Mouse (Mus musculus): ENCODE results near the gene Hus1b.

Hus1b gene

DNA sequence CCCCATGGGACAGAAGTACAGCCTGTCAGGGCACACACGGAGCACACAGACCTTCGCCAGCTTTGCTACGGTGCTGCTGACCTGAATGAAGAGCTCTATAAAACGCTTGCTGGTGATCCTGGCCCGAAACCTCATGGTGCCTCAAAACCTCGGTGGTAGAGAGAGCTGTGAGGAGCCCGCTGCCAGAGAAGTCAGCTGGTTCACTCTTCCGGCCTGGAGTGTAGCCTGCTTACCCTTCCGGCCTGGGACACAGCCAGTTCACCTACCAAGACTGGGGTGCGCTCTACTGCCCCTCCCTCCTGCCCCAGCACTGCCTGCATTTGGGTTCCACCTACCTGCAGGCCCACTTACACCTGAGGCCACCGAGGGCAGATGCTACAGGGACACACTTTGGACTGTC lies at the start of gene Hus1b:
TSS of gene Hus1b (minus strand) at position 220 of the 400 bp plus-strand sequence.
- no peak for DNase-seq (ENCODE audit: inconsistent ontology term)

DNA sequence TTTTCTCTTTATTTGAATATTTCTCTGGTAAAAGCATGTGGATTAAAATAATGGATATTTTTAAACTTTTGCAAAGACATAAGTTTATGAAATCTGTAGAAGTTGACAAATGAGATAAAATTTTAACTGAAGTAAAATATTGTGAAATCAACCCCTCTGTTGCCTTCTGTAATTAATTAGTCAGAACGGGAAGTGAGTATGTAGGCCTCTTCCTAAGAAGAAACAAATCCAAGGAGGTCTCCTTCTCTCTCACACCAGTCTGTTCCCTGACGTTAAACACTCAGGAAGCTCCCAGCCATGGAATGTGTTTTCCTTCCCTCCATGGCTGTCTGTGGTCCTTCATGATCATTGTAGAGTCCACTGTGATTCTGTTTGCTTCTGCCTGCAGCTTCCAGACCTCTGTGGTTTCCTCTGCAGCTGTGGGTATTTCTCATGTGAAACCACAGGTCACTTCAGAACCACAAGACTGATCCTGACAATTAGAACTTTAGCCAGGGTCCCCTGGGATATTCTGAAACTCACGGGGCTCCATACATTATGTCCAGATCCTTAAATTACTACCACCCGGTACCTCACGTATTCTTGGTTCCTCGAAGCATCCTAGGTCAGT lies 46.8 kb upstream of the Hus1b start:
- DNase-seq (ENCODE audit: inconsistent ontology term), result no peak

DNA sequence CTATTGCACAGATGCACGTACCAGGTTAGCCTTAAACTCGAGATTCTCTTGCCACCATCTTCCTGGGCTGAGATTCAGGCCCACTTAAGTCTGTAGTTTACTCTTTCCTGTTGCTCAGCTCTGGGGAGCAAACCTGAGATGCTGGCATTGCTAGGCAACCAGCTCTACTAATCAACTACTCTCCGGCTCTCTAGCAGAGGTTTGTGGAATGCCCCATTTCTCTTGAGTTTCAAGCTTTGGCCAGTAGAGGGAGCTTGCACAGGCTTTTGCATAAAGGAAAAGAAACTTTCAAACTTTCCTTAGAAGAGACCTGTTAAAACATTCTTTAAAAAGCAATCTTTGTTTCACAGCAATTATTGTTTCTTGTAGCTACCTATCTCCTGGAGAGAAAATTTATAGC lies 46.3 kb upstream of the Hus1b start:
- DNase-seq (ENCODE audit: inconsistent ontology term), result peak; percentile 33

DNA sequence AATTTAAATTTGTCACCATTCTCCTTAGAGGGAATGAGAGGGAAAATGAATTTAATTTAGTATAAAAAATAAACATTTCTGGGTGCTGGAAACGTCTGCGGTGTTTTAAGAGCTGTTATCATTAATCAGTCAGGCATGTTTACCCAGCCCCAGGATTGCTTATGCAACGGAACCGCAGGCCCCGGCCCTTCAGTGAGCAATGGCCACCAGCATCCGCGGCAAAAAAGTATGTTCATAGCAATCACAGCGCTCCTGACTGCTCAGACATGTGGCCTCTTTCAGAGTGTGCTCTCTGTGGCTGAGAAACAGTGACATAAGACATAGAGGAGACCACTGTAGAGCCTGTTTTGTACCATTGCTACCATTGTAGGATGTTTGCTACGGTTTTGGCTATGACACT lies 42.7 kb upstream of the Hus1b start:
- no peak for DNase-seq (ENCODE audit: inconsistent ontology term)

DNA sequence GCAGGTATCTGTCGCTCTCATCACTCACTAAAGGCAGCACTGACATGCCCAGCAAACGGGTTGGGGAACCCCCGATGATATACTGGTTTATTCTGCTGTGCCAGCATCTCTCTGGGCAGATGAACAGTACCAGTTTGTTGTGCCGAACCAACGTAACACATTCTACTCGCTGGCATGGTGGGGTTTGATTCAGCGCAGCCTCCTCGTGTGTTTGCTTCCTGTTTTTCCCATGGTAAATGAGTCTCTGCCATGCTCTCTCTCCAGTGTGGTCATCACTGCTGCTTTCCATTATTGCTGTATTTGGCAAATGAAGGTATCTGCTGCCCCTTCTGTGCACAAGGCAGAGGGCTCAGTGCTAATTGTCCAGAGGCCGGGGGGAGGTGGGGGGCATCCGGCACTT lies 42.2 kb upstream of the Hus1b start:
- DNase-seq (ENCODE audit: inconsistent ontology term), result no peak

DNA sequence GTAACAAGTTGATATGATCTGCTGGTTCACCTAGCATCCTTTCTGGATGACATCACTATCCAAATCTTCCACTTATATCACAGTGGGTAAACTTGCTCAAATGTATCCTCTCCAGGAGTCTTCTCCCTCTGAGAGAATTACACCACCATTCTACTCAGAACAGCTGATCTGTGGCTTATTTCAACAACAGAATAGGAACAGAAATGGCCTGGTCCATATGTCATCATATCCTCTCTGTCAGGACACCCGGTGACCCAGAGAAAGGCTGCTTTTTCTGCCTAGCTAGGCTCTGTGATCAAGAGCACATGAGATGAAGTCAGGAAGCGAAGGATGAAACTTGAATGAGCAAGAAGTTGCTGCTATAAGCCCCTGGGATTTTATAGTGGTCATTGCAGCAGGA lies 40.1 kb upstream of the Hus1b start:
- no peak for DNase-seq (ENCODE audit: inconsistent ontology term)

DNA sequence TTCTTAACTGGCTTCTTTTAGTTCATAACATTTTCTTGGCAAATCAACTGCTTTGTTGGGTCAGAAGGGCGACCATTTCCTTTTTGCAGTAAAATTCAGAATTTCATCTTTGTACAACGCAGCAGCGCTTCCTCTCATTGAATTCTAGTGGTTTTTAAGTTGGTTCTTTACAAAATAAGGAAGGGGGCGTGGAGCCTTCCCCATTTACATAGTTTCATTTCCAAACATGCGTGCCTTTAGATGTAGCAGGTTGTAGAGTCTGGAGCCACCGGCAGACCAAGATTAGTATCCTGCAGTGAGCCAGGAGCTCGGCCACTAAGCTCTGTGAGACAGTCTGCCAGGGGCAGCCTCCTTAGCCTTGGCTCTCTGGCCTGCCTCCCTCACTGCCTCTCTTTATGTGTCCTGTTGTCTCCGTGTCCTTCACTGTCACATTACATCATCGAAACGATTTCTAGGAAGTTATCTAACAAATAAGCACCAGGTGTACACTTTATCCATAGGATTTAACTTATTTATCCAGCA lies 39.4 kb upstream of the Hus1b start:
- no peak for DNase-seq (ENCODE audit: inconsistent ontology term)

DNA sequence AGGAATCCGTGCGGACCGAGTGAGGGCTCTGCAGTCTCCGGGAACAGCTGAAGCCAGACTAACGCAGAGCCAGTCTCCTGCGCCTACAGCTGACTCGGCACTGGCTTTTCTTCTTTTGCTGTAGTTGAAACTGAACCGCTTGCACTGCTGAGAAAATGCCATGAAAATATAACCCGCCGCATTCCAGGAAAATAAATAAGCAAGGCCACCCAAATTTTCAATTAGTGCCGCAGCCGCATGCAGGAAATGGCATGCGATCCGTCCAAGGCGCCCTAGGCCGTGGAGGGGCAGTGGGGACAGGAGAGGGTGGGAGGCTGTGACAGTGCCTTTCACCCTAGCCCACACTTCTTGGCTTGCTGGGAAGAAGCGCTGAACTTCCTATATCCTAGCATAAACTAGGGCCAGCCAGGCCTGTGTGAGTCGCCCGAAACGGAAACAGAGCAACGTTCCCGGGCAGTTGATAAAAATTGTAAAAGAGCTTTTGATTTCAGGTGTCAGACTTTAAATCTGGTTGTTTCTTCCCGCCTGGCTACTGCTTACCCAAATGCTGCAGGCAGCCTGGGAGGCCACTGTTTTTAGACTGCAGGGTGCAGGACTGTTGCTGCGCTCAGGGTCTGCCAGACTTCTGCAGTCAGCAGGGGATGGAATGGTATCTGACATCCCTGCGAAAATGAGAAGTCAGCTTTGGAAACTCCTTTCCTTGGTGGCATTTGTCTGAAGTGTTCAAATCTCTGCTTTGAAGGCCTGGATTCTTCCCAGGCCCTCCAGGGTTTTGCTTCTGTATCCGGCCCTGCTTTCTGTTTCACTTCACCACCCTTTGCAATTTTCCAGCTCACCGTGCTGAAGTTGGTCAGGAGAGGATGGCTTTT lies 38.3 kb upstream of the Hus1b start:
- DNase-seq (ENCODE audit: inconsistent ontology term), result peak; percentile 71

DNA sequence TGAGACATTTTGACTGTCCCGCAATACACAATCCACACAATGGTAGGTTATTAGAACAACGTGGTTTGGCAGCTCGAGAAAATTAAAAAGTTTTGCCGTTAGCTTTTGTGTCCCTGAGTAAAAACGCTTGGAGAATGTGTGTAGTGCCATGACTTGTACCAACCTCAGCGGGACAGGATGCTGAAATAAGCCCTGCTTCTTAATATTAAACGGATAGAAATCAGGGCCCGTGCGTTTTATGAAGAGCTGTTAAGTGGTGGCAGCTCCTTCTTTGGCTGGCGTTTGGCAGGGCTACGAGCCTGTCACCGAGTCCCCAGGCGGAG lies 37.7 kb upstream of the Hus1b start:
- no peak for DNase-seq (ENCODE audit: inconsistent ontology term)

DNA sequence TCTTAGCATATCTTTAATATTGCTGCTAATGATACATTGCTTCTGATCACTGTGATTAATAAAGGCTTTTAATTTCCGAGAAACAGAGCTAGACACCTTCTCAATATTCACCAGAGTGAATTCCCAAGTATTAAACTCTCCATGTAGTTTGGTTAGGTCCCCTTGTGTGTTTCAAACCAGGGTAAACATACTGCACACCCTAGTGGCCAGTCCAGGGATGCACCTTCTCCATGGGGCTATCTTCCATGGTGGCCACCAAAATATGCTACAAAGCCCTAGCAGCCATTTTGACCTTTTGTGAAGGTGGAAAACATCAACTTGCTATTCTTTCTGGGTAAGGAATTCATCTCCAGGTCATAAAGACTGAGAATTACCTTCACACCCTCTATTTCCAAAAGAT lies 34.1 kb upstream of the Hus1b start:
- DNase-seq (ENCODE audit: inconsistent ontology term), result no peak

DNA sequence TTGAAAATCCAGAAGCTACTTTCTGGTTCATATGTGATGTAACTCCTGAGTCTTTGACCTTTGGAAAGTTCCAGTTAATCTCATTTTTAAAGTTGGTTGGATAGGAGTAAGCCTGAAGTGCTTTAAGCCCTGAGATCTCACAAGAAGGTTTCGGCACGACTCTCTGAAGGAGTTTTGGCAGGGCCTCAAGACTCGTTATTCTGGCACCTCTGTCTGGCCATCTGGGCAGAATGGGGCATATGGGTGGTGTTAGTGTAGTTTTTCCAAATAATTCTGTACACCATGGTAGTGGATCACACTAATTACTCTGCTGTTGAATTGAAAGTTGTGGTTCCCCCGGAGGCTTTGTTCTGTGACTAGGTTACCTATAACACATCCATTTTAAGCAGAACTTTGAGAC lies 30.7 kb upstream of the Hus1b start:
- DNase-seq (ENCODE audit: inconsistent ontology term), result no peak

DNA sequence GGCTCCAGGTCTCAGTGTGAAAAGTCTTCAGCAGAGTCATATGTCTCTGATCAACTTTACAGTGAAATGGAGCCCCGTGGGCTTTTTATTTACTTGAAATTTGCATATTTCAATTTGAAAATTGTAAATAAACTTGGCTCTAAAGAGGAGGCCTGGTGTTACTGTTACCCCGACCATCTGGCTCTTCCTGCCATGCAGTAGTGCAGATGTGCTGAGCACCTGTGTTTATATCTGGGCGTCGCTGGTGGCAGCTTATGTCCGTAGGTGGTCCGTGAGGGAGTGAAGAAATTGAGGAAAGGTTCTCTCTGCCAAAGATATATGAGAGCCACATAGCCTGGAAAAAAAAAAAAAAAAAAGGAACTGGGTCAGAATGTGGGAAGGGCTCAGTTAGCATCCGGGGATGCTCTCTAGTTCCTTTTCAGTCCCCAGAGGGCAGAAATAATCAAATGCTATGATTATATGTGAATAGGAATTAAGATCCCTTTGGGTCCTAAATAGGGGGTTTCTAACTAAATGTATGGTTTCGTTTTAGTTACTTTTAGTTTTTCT lies 29.1 kb upstream of the Hus1b start:
- no peak for DNase-seq (ENCODE audit: inconsistent ontology term)

DNA sequence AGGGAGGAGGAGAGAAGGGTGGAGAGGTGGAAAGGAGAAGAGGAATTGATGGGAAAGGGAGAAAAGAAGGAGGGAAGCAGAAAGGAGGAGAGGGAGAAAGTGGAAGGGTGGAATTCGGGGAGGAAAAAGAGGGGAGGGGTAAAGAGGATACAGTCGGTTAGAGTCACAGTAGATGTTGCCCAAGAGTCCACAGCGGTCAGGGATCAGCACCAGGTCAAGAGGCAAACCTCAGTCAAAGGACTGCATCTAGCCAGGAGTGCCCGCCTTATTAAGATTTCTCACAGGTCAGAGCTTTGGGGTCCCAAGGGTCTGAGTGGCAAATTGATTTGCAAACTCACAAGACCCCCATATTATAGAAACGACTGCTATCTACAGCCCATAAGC lies 26.7 kb upstream of the Hus1b start:
- DNase-seq (ENCODE audit: inconsistent ontology term), result no peak

DNA sequence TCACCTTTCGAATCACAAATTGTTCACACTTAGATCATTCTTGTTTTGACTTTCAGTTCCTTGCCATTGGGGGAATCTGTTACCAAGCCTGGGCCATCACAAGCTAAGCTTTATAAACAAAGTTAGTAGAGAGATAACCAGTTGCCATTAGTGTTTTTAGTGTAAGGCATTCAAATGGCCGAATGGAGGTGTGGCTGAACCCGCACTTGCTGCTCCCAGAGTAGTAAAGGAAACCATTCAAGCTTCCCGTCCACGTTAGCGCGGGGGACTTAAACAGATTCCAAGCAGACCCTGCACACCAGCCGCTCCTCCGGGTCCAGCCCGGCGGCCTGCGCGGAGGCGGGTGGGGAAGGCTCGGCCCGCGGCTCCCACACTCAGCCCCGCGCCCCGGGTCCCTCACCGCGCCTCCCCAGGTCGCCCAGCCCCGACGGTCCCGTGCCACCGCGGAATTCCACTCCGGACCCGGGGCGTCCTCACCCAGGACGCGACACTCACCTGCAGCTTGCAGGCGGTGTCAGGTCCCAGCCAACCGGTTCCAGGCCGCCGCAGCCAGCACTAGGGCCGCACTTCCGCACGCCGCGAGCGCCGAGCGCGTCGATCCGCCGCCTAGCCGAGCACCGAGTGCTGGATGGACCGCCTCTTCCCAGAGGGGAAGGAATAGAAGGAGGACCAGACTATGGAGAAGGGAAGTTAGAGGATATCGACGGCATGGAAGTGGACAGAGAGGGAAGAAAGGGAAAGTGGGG lies 26.1 kb upstream of the Hus1b start, which contains the start of the genes Exoc2 and Gm5447:
TSS of gene Exoc2 (minus strand) at position 593 of the 746 bp plus-strand sequence.
TSS of gene Gm5447 (plus strand) at position 704 of the 746 bp plus-strand sequence.
- peak; percentile 92 for DNase-seq (ENCODE audit: inconsistent ontology term)

DNA sequence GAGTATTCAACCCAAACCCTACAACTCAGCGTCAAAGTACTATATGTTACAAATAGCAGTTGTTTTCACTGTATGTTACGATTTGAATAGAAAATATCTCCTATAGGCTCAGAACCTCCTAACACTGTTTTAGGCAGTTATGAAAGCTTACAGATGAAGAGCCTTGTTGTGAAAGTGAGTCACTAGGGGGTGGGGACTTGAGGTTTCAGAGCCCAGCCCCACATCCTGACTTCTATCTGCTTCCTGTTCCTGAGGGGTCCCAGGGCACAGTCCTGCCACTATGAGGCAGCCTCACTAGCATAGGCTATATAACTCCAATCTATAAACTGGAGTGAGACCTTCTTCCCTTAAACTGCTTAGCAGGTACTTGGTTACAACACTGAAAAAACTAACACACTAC lies 24.5 kb upstream of the Hus1b start:
- DNase-seq (ENCODE audit: inconsistent ontology term), result no peak

DNA sequence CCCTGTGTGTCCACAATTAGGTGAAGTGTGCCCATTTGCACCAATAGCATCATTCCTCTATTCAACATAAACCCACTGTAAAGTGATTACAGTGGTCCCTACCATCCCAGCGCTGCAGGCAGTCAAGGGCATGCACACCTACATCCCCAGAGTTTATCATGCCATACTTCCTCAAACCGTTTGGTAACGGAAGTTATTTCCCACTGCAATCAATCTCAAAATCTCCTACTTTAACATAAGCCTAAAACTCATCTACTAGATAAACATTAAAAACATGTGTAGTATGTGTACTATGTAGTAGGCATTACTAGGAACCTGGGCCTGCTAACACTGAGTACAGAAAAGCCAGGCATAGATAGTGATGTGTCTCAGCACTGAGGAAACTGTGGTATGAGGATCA lies 23.5 kb upstream of the Hus1b start:
- no peak for DNase-seq (ENCODE audit: inconsistent ontology term)

DNA sequence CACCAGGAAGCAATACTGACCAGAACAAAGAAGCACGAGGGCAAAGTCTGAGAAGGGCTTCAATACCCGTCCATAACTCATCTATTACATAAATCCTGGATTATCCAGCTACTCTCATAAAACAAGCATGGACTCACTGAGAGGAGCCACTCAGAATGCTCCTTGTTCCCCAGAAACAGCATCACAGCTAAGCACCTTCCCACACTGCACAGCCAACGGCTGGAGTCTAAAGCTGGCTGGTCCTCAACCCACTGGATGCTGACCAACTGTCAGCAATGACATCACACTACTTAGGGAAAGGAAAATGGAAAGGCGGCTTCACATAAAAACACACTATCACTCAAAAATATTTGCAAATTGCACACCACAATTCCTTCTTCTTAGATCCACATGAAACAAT lies 20.8 kb upstream of the Hus1b start:
- no peak for DNase-seq (ENCODE audit: inconsistent ontology term)

DNA sequence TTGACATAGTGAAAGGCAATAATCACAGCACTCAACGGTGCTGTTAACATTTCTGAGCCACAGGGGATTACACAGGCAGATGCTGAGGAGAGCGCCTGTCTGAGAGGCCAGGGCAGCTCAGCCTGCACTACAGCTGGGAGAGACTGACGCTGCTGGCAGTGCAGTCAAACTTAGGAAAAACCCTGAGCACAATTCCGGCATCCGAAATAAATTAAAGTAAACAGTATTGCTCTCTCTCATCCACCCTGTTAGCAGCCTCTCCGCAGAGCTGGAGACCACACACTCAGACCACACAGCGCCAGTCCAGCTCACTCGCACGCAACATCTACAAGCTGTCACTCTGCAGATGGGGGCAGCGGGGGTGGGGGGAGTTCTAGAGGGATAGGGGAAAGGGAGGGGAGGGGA lies 18.9 kb upstream of the Hus1b start:
- no peak for DNase-seq (ENCODE audit: inconsistent ontology term)

DNA sequence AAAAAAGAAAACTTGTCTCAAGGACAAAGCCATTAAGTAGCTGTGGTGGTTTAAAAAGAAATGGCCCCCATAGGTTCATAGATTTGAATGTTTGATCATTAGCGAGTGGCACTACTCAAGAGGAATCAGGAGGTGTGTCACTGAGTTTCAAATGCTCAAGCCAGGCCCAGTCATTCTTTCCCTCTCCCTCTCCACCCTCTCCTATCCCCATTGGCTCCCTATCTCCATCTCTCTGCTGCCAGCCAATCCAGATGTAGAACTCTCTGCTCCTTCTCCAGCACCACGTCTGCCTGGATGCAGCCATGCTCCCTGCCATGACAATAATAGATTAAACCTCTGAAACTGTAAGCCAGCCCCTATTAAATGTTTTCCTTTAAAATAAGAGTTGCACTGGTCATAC lies 14.4 kb upstream of the Hus1b start:
- DNase-seq (ENCODE audit: inconsistent ontology term), result no peak

DNA sequence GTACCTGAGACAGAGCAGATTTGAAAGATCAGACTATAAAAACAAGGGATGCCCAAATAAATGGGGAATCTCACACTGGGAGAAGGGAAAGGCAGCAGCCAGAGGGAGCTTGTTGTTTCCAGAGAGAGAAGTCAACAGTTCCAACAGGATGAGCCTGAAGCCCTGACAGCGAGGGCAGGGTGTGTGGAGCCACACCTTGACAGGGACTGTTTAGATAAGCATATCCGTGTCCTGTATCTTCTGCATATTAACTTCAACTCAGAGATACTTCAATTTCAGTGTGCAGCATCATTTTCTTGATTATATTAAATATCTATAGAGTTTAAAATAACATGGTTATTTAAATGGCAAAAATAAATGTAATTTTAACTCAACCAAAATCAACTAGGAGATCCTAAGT lies 13.2 kb upstream of the Hus1b start:
- DNase-seq (ENCODE audit: inconsistent ontology term), result no peak

DNA sequence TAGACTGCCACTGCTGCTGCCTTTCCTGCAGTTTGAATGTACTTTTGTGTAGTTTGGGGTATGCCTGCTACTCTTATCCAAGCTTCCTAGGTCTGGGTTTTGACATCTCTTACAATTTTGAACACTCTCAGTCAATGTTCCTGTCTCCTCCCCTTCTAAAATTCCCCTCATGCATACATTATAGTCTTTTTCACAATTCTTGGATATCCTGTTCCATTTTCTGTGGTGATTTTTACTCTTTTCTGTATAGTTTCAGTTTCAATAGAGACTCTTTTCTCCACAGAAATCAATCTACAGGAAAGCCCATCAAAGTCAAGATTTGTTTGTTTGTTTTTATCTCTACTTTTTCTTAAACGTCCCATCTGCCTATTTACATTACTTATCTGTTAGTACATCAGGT lies 6.0 kb upstream of the Hus1b start:
- DNase-seq (ENCODE audit: inconsistent ontology term), result no peak

DNA sequence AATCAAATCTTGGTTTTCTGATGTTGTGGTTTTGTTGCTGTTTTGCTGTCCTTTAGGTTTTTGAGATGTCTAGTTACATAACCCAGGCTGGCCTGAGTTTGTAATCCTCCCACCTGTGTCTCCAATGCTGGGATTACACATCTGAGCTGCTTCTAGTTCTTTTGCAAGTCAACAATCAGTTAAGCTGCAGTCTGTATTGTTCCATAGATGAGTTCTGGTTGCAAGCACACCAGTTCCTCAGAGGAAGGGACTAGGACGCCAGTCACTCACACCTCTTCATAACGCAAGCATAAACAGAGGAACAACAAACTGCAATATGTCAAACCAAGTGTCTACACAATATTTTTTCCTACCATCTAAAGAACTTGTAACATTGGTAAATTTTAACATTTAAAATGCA lies 4.5 kb upstream of the Hus1b start:
- no peak for DNase-seq (ENCODE audit: inconsistent ontology term)
